Mouse (Mus musculus): ENCODE measurements at regions not wholly inside any gene's neighbourhood (a gene's known extent, or its start where the extent isn't known, plus 50 kb on each side); places are given as distances from the start of the nearest gene placed in this dataset.

DNA sequence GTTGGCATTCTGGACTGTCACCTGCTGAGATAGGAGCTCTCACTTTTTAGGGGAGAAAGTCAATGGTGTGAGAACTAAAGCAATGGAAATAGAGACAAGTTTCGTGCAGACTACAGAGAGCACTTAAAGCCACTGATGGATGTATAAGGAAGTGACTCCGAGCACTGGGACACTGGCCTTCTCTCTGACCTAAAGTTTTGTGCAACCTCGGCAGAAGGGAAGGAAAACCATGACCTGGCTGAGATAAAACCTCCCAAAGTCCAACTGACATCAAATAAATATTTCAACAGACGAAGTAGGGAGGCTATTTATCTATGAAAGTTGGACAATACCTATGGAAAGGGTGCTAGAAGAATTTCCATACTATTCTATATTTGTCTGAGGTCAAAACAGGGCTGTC is 80.0 kb upstream of the Ahr start:
- no peak for DNase-seq

DNA sequence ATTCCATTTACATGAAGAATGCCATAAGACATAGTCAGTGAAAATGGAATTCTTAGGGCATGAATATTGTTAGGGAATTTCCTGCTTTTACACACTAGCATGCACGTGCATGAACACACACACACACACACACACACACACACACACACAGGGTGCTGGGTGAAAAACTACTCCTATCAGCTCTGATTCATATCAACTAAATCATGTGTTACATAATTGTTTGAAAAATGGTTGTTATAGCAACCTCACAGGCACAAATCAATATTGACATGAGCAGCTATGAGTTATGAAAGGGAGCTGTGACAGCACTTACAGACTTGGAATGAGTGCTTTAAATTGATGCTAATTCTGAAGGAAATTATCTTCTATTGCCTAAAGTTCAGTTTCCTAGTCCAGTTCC is 72.8 kb upstream of the Ahr start:
- DNase-seq, result no peak

DNA sequence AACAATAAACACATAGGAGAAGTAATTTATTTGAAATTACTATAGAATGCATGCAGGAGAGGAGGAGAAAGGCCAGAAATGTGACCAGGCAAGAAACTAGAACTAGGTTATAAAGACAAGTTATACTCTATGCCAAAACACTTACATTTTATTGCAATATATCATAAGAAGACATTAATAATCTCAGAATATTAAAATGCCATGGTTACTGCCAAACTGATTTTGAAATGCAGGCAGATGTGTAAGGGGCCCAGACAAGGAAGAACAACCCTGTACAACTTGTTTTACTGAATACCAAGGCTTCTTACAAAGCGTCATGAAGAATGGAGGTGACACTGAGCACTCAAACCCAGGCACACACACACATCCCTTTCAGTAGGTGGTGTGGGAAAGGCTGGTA is 68.9 kb upstream of the Ahr start:
- DNase-seq, result no peak

DNA sequence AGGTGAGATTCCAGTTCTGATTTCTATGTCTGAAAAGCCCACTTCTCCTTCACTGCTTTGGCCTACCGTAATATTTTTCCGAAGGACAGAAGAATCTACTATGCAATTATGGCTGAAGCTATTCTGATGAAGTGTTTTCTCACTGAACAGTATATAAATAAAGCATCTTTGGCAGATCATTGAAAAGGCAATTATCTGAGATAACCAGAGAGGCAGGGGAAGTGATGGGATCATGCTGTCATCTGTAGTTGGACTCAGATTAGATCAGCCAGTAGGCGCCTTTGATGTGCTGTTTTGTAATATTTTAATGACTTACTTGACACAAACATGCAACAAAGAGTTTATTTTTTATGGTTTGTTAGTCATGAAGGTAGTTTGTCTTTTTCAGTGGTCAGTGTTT is 67.8 kb upstream of the Ahr start:
- no peak for DNase-seq

DNA sequence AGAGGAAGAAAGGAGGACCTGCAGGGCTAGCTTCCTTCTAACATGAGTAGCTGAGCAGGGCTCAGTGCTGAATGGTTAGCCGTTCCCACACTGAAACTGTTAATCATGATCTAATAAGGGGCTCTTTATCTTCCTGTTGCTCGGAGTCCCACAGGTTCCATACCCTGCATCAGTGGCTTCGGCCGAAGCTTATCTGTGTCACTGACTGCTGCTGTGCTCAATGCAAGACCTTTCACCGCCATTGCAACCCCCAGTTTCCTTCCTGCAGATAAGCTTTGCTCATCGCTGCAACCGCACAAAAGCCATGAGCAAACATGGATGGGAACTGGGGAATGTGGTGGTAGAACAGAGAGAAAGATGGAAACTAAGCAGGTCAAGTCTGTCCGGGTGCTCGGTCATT is 63.5 kb upstream of the Ahr start:
- DNase-seq, result no peak

DNA sequence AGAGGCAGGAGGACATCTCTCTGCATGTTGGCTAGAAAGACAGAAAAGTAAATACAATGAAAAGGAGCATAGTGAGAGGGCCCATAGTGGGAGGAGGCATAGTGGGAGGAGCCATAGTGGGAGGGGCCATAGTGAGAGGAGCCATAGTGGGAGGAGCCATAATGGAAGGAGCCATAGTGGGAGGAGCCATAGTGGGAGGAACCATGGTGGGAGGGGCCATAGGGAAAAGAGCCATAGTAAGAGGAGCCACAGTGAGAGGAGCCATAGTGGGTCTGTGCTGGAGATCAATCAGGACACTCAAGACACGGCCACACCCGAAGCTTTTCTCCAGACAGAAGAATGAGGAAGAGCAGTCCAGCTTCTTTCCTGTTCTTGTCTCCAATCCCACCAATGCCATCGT is 58.0 kb upstream of the Ahr start:
- no peak for DNase-seq
